Mouse (Mus musculus) heart, postnatal 36 days (tissue): ENCODE measurements around the gene Defb10. TPM values are rescaled to one million over a fixed set of nuclear protein-coding genes. Genes with fewer than 3 reads are reported as not detected.
"Not testable (repeated sequence)": the region's sequence is repeated elsewhere in the genome, so short reads cannot be mapped to it uniquely, and the experiment has no call there.

Experiments used
- DNase-seq, 2 experiments: peaks; one replicate each; pipeline ENCODE4 v3.0.0; 2021 to 2022
- intact Hi-C: fragments of 180-260 bp; cut with DNase I; formaldehyde crosslinking; loops from one replicate; pipeline ENCODE4 v1.15.1; 2025
- total RNA-seq, 2 experiments: library from RNA; stranded (reverse); gene quantifications; 2 replicates each; pipeline ENCODE4 v1.2.3; 2021

The Defb10 gene
- total RNA-seq = not detected

DNA sequence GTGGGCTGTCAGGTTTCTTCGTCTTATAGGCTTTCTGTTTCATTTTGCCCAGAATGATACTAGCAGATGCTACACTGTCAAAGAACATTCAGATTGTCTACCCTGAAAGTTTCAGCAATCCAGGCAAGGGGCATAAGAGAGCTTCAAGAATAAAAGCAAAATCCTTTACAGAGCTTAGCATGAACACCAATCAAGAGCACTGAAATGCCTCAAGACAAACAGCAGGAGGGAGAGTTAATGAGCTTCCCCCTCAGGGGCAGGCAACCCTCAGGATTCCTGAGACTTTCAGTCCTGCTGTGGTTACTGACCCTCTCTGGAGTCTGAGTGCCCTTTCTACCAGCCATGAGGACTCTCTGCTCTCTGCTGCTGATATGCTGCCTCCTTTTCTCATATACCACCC lies at the start of gene Defb10:
Gene Defb10 (plus strand): TSS at position 316 of the 400 bp plus-strand sequence.
- not testable (repeated sequence) for DNase-seq

DNA sequence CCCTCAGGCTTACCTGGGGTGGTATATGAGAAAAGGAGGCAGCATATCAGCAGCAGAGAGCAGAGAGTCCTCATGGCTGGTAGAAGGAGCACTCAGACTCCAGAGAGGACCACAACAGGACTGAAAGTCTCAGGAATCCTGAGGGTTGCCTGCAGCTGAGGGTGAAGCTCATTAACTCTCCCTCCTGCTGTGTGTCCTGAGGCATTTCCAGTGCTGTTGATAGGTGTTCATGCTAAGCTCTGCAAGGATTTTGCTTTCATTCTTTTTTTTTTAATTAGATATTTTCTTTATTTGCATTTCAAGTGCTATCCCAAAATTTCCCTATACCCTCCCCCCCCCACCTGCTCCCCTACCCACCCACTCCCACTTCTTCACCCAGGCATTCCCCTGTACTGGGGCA lies 26.6 kb downstream of the Defb10 start, which contains the start of gene Defb9:
Gene Defb9 (minus strand): TSS at position 101 of the 400 bp plus-strand sequence.
- DNase-seq, intact Hi-C loops: not testable (repeated sequence)

More for the DNA sequence above, at the start of gene Defb10:
- intact Hi-C loops = not testable (repeated sequence)

DNA sequence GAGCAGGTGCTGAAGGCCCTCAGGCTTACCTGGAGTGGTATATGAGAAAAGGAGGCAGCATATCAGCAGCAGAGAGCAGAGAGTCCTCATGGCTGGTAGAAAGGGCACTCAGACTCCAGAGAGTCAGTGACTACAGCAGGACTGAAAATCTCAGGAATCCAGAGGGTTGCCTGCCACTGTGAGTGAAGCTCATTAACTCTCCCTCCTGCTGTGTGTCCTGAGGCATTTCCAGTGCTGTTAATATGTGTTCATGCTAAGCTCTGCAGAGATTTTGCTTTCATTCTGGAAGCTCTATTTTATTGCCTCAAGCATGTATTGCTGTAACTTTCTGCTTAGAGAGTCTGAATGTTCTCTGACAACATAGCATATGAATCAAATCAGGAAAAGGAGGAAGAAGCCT lies 47.6 kb downstream of the Defb10 start, which contains the start of gene Defb11:
Gene Defb11 (minus strand): TSS at position 123 of the 400 bp plus-strand sequence.
- intact Hi-C loops, DNase-seq: not testable (repeated sequence)

Other genes starting within 250 kb of the Defb10 start
- gene Defa26, start 240.7 kb upstream of the Defb10 start, total RNA-seq = not detected
- not detected for gene Defa17, start 203.1 kb upstream of the Defb10 start, total RNA-seq
- gene Defa34, start 193.1 kb upstream of the Defb10 start, total RNA-seq = not detected
- gene AY761184, start 155.3 kb upstream of the Defb10 start, total RNA-seq = not detected
- not detected for gene Defa24, start 124.4 kb upstream of the Defb10 start, total RNA-seq
- not detected for gene Defb50, start 35.4 kb upstream of the Defb10 start, total RNA-seq
- gene Defb2, start 19.0 kb upstream of the Defb10 start, total RNA-seq = not detected
- not detected for gene Defb9, start 26.5 kb downstream of the Defb10 start, total RNA-seq
- not detected for gene Defb11, start 47.5 kb downstream of the Defb10 start, total RNA-seq
- not detected for gene Defb15, start 73.8 kb downstream of the Defb10 start, total RNA-seq
- gene Defb35, start 79.5 kb downstream of the Defb10 start, total RNA-seq = not detected
- gene Defb13, start 87.9 kb downstream of the Defb10 start, total RNA-seq = not detected
- not detected for gene Fam90a1a, start 99.8 kb downstream of the Defb10 start, total RNA-seq
- gene Ccdc70, start 110.9 kb downstream of the Defb10 start, total RNA-seq = not detected
- under 1 TPM; 0.08 TPM for gene Atp7b, start 201.4 kb downstream of the Defb10 start, total RNA-seq
- 1 to 10 TPM; 6.9 to 8.8 TPM for gene Alg11, start 201.8 kb downstream of the Defb10 start, total RNA-seq